Mouse (Mus musculus): ENCODE data around the gene Sirt4.

DNA sequence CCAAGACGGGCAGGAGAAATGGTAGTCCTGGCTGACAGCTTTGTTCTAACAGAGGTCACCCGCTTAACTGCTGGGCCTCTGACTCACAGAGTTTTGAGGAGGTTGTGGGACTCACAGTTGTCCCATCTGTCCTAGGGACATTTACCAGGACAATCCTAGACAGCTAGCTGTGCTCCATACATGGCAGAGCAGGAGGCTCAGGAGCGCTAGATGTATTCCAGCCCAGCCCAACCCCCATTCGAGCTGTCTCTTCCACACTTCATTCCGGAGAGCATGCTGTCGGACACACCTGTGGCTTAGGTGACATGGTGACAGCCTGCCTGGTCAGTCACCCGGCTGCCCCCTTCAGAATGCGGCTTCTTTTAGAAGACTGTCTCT is 44.8 kb upstream of the Sirt4 start:
- TF ChIP-seq CTCF (IDR thresholded peaks at IDR 0.05; ENCODE audit: control insufficient read depth, insufficient read depth, insufficient replicate concordance, low read depth, low read length) (no peak), POLR2A (IDR thresholded peaks at IDR 0.05; ENCODE audit: control insufficient read depth, low read depth, low read length) (no peak)

Measured in testis, adult 2 months (tissue).